Mouse (Mus musculus): ENCODE data around the gene Gpatch4. TPM values are rescaled to one million over a fixed set of nuclear protein-coding genes. Genes with fewer than 3 reads are reported as not detected.

Gpatch4 gene
- polyA plus RNA-seq (2012): 0.57 and 0.75 TPM in 2 replicates

DNA sequence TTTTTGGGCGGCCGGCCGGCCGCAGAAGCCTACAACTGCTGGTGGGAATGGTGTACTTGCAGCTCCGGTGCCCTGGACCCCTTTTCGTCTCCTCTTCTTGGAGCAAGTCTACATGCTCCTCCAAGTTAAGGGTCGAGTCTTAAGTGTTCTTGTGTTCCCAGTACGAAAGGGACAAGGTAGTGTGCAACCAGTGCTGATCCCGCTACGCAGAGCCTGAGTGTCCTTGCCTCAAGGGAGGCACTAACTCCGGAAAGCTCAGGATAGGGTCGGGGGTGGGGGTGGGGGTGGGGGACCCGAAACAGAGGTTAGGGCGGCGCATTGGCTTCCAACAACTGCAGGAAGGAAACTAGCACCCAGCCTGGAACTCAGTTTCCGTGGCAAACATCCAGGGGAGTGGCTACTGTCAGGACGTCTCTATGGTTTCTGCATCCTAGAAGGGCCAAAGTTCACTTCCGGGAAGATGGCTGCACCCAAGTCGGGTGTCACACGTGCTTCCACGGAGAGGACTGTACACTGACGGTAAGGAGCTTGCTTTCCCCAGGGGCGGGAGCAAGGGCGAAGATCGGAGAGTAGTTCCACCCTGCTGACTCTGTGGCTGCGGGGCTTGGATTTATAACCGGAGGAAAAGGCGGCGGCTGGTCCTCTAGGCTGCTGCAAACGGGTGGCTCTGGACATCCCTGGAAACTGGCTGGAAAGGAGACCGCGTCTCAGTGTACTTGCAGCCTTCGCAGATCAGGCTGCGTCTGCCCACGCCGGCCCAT lies at the start of gene Gpatch4:
Gene Gpatch4, plus strand, starts transcription at position 448 of the 761 bp plus-strand sequence.
- H3K36me3 ChIP-seq (ENCODE audit: control insufficient read depth): peaks cover 5% of the 10 kb centered on the region
- peak within 1 kb of the TSS; percentile 84 for H3K4me3 ChIP-seq (replicated peaks)
- H3K27me3 ChIP-seq (ENCODE audit: control insufficient read depth): peaks cover 21% of the 10 kb centered on the region
- no peak for TF ChIP-seq TAL1 (IDR thresholded peaks at IDR 0.05; ENCODE audit: low read length)
- no peak for TF ChIP-seq GATA1 (IDR thresholded peaks at IDR 0.05; ENCODE audit: low read length)
- H3K4me1 ChIP-seq (ENCODE audit: control insufficient read depth): peaks cover 17% of the 10 kb centered on the region
- no peaks in the 10 kb centered on the region for H3K9me3 ChIP-seq (ENCODE audit: control insufficient read depth, low read length)

GRCm38 (mm10) chr3:87993436-87993835 lies 49.5 kb upstream of the Gpatch4 start:
- Histone ChIP-seq H3K36me3 (ENCODE audit: control insufficient read depth) (no peaks in the 10 kb centered on the region), H3K4me3 (replicated peaks) (no peak overlapping the region), H3K27me3 (ENCODE audit: control insufficient read depth) (peaks cover 77% of the 10 kb centered on the region), H3K4me1 (ENCODE audit: control insufficient read depth) (peaks cover 3% of the 10 kb centered on the region; the same call in 1 of the 2 replicates), H3K9me3 (ENCODE audit: control insufficient read depth, low read length) (no peaks in the 10 kb centered on the region)
- no peak for TF ChIP-seq GATA1 (IDR thresholded peaks at IDR 0.05; ENCODE audit: low read length)
- no peak for TF ChIP-seq TAL1 (IDR thresholded peaks at IDR 0.05; ENCODE audit: low read length)

- Histone ChIP-seq H3K36me3 (ENCODE audit: control insufficient read depth) (no peaks in the 10 kb centered on the region), H3K4me1 (ENCODE audit: control insufficient read depth) (peaks cover 3% of the 10 kb centered on the region; the same call in 1 of the 2 replicates), H3K9me3 (ENCODE audit: control insufficient read depth, low read length) (no peaks in the 10 kb centered on the region; the same call in 1 of the 2 replicates), H3K4me3 (replicated peaks) (no peak overlapping the region), H3K27me3 (ENCODE audit: control insufficient read depth) (peaks cover 79% of the 10 kb centered on the region)
- TF ChIP-seq GATA1 (IDR thresholded peaks at IDR 0.05; ENCODE audit: low read length) (no peak), TAL1 (IDR thresholded peaks at IDR 0.05; ENCODE audit: low read length) (no peak)
These were observed 47.6 kb upstream of the Gpatch4 start for GRCm38 (mm10) chr3:87995331-87995730.

GRCm38 (mm10) chr3:87996401-87996800 lies 46.5 kb upstream of the Gpatch4 start:
- no peaks in the 10 kb centered on the region for H3K36me3 ChIP-seq (ENCODE audit: control insufficient read depth)
- H3K4me1 ChIP-seq (ENCODE audit: control insufficient read depth): peaks cover 3% of the 10 kb centered on the region; the same call in 1 of the 2 replicates
- TF ChIP-seq GATA1 (IDR thresholded peaks at IDR 0.05; ENCODE audit: low read length) (no peak), TAL1 (IDR thresholded peaks at IDR 0.05; ENCODE audit: low read length) (no peak)
- no peak overlapping the region for H3K4me3 ChIP-seq (replicated peaks)
- no peaks in the 10 kb centered on the region; the same call in 1 of the 2 replicates for H3K9me3 ChIP-seq (ENCODE audit: control insufficient read depth, low read length)
- peaks cover 82% of the 10 kb centered on the region for H3K27me3 ChIP-seq (ENCODE audit: control insufficient read depth)

- no peaks in the 10 kb centered on the region for H3K36me3 ChIP-seq (ENCODE audit: control insufficient read depth)
- peaks cover 3% of the 10 kb centered on the region; the same call in 1 of the 2 replicates for H3K4me1 ChIP-seq (ENCODE audit: control insufficient read depth)
- peaks cover 89% of the 10 kb centered on the region for H3K27me3 ChIP-seq (ENCODE audit: control insufficient read depth)
- no peak overlapping the region for H3K4me3 ChIP-seq (replicated peaks)
- TF ChIP-seq TAL1 (IDR thresholded peaks at IDR 0.05; ENCODE audit: low read length) (no peak), GATA1 (IDR thresholded peaks at IDR 0.05; ENCODE audit: low read length) (no peak)
- no peaks in the 10 kb centered on the region; the same call in 1 of the 2 replicates for H3K9me3 ChIP-seq (ENCODE audit: control insufficient read depth, low read length)
These were observed 45.8 kb upstream of the Gpatch4 start for GRCm38 (mm10) chr3:87996971-87997614.

- peaks cover 3% of the 10 kb centered on the region; the same call in 1 of the 2 replicates for H3K4me1 ChIP-seq (ENCODE audit: control insufficient read depth)
- no peaks in the 10 kb centered on the region; the same call in 1 of the 2 replicates for H3K9me3 ChIP-seq (ENCODE audit: control insufficient read depth, low read length)
- peaks cover 97% of the 10 kb centered on the region for H3K27me3 ChIP-seq (ENCODE audit: control insufficient read depth)
- no peaks in the 10 kb centered on the region for H3K36me3 ChIP-seq (ENCODE audit: control insufficient read depth)
- TF ChIP-seq TAL1 (IDR thresholded peaks at IDR 0.05; ENCODE audit: low read length): no peak
- no peak for TF ChIP-seq GATA1 (IDR thresholded peaks at IDR 0.05; ENCODE audit: low read length)
- H3K4me3 ChIP-seq (replicated peaks): no peak overlapping the region
These were observed 44.2 kb upstream of the Gpatch4 start for GRCm38 (mm10) chr3:87998747-87999146.

- Histone ChIP-seq H3K4me1 (ENCODE audit: control insufficient read depth) (peaks cover 3% of the 10 kb centered on the region; the same call in 1 of the 2 replicates), H3K9me3 (ENCODE audit: control insufficient read depth, low read length) (no peaks in the 10 kb centered on the region; the same call in 1 of the 2 replicates), H3K27me3 (ENCODE audit: control insufficient read depth) (peaks cover 92% of the 10 kb centered on the region), H3K4me3 (replicated peaks) (no peak overlapping the region), H3K36me3 (ENCODE audit: control insufficient read depth) (no peaks in the 10 kb centered on the region)
- no peak for TF ChIP-seq GATA1 (IDR thresholded peaks at IDR 0.05; ENCODE audit: low read length)
- no peak for TF ChIP-seq TAL1 (IDR thresholded peaks at IDR 0.05; ENCODE audit: low read length)
These were observed 43.5 kb upstream of the Gpatch4 start for GRCm38 (mm10) chr3:87999243-87999895.

DNA sequence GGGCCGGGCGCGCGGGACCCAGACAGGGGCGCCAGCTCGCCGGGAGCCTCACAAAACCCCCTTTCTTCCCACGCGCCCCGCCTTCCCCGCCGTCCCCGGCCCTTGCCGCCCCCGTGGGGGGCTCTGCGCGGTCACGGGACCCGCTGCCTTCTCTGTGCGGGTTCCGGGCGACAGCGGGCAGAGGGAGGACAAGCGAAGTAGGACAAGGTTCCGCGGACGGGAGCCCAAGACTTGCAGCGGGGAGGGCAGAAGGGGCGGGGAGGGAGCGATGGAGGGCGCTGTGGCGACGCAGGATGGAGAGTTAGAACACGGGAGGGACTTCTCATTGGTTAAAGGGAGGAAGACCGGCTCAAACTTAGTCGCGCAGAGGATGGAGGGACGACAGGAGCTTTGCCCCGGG lies 42.7 kb upstream of the Gpatch4 start, which contains the start of gene Bcan:
Gene Bcan, minus strand, starts transcription at position 50 of the 400 bp plus-strand sequence.
- Histone ChIP-seq H3K36me3 (ENCODE audit: control insufficient read depth) (no peaks in the 10 kb centered on the region), H3K9me3 (ENCODE audit: control insufficient read depth, low read length) (no peaks in the 10 kb centered on the region; the same call in 1 of the 2 replicates), H3K4me1 (ENCODE audit: control insufficient read depth) (peaks cover 3% of the 10 kb centered on the region; the same call in 1 of the 2 replicates), H3K27me3 (ENCODE audit: control insufficient read depth) (peaks cover 87% of the 10 kb centered on the region), H3K4me3 (replicated peaks) (no peak within 1 kb of the TSS)
- TF ChIP-seq GATA1 (IDR thresholded peaks at IDR 0.05; ENCODE audit: low read length): no peak
- TF ChIP-seq TAL1 (IDR thresholded peaks at IDR 0.05; ENCODE audit: low read length): no peak
